Mouse (Mus musculus) liver, embryonic 14.5 days (tissue): ENCODE data around the gene Hba-a1.
"Not testable (repeated sequence)": the region's sequence is repeated elsewhere in the genome, so short reads cannot be mapped to it uniquely, and the experiment has no call there.

ENCODE experiments used
- CTCF ChIP-seq: IDR thresholded peaks from 2 replicates; pipeline ENCODE4 v1.5.1; 2016; ENCODE audit warnings: antibody characterized with exemption, low read depth, control low read depth
- EP300 ChIP-seq: IDR thresholded peaks from 2 replicates; pipeline ENCODE4 v1.6.1; 2016; ENCODE audit warnings: antibody characterized with exemption, low read depth

DNA sequence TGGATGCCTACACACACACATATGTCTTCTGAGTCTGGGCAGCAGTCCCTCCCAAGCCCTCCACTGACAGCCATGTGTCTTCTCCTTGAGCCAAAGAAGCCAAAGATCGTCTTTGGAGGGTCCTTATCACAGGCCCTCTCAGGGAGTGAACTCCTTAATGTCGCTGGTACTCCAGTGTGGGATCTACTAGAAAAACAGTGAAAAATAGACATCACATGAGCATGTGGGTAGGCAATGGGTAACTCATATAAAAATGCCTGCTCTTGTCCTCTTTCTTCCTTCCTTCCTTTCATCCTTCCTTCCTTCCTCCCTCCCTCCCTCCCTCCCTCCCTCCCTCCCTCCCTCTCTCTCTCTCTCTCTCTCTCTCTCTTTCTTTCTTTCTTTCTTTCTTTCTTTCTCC is 14.1 kb downstream of the Hba-a1 start:
- TF ChIP-seq EP300, CTCF: not testable (repeated sequence)
